Mouse (Mus musculus) testis, adult 2 months (tissue): ENCODE data around the gene Nav2.

Experiments used
- CTCF ChIP-seq: fragments of 200-500 bp; IDR thresholded peaks from 2 replicates; pipeline ENCODE4 v1.5.1; 2012; ENCODE audit warnings: low read depth, mild to moderate bottlenecking, inconsistent platforms, low read length, moderate library complexity; ENCODE audit not compliant: control insufficient read depth, insufficient read depth, insufficient replicate concordance
- POLR2A ChIP-seq: fragments of 200-500 bp; IDR thresholded peaks from 2 replicates; pipeline ENCODE4 v1.6.1; 2012; ENCODE audit warnings: low read depth, mild to moderate bottlenecking, inconsistent platforms, low read length, moderate library complexity; ENCODE audit not compliant: control insufficient read depth

- TF ChIP-seq CTCF = no peak
- TF ChIP-seq POLR2A = no peak
These were observed 617.6 kb downstream of the Nav2 start for GRCm38 (mm10) chr7:49526101-49526499.
